Mouse (Mus musculus) limb, embryonic 11.5 days (tissue): ENCODE data around the gene Mrpl27. TPM values are rescaled to one million over a fixed set of nuclear protein-coding genes. Genes with fewer than 3 reads are reported as not detected.

ENCODE experiments used
- ATAC-seq: fragments of 200-750 bp; cut with Nextera tagmentation; 2 replicates; pipeline ENCODE4 v1.8.0; 2017; ENCODE audit warnings: low read depth; ENCODE audit not compliant: insufficient number of reproducible peaks, low FRiP score, low TSS enrichment
- DNase-seq: peaks from one replicate; pipeline ENCODE4 v3.0.0-alpha.2; 2015; ENCODE audit warnings: low spot score
- H3K27ac ChIP-seq: fragments of 300-500 bp; sonication (generic); replicated peaks from 2 replicates; pipeline ENCODE4 v1.5.1; 2014; ENCODE audit warnings: low read depth, mild to moderate bottlenecking, low read length
- H3K27me3 ChIP-seq: fragments of 300-500 bp; sonication (generic); 2 replicates; pipeline ENCODE4 v1.6.1; 2014; ENCODE audit warnings: mild to moderate bottlenecking, low read length, mixed read lengths; ENCODE audit not compliant: control insufficient read depth, insufficient read depth
- H3K36me3 ChIP-seq: fragments of 300-500 bp; sonication (generic); 2 replicates; pipeline ENCODE4 v1.6.1; 2014; ENCODE audit warnings: mild to moderate bottlenecking, low read length, moderate library complexity, mixed read lengths; ENCODE audit not compliant: control insufficient read depth, insufficient read depth
- H3K4me1 ChIP-seq: fragments of 300-500 bp; sonication (generic); 2 replicates; pipeline ENCODE4 v1.6.1; 2014; ENCODE audit warnings: low read length, mixed read lengths; ENCODE audit not compliant: control insufficient read depth, insufficient read depth
- H3K4me2 ChIP-seq: fragments of 300-500 bp; sonication (generic); 2 replicates; pipeline ENCODE4 v1.6.1; 2014; ENCODE audit warnings: low read depth, mild to moderate bottlenecking, moderate library complexity; ENCODE audit not compliant: severe bottlenecking
- H3K4me3 ChIP-seq: fragments of 300-500 bp; sonication (generic); 2 replicates; pipeline ENCODE4 v1.5.1; 2014; ENCODE audit warnings: low read depth, low read length
- H3K9ac ChIP-seq: fragments of 300-500 bp; sonication (generic); 2 replicates; pipeline ENCODE4 v1.6.1; 2014; ENCODE audit warnings: mild to moderate bottlenecking, low read length
- H3K9me3 ChIP-seq: fragments of 300-500 bp; sonication (generic); 2 replicates; pipeline ENCODE4 v1.6.1; 2016; ENCODE audit warnings: low read length; ENCODE audit not compliant: control insufficient read depth
- WGBS: fragments of 180-500 bp; shearing (Covaris S2); extraction: QIAGEN DNeasy Blood & Tissue Kit; methylation state at CpG from one replicate; pipeline ENCODE4 v1.1.7; 2014; 5-methylcytosine and 5-hydroxymethylcytosine counted together
- polyA plus RNA-seq: library from polyadenylated mRNA; unstranded; fragments of >200 nt; fragmentation: Nextera tagmentation; extraction: Ambion mirVana; gene quantifications from 2 replicates; pipeline ENCODE4 v1.2.1, GENCODE M21; 2014

Mrpl27 gene
- polyA plus RNA-seq, 1 experiment from 2014 or later = 133 TPM

DNA sequence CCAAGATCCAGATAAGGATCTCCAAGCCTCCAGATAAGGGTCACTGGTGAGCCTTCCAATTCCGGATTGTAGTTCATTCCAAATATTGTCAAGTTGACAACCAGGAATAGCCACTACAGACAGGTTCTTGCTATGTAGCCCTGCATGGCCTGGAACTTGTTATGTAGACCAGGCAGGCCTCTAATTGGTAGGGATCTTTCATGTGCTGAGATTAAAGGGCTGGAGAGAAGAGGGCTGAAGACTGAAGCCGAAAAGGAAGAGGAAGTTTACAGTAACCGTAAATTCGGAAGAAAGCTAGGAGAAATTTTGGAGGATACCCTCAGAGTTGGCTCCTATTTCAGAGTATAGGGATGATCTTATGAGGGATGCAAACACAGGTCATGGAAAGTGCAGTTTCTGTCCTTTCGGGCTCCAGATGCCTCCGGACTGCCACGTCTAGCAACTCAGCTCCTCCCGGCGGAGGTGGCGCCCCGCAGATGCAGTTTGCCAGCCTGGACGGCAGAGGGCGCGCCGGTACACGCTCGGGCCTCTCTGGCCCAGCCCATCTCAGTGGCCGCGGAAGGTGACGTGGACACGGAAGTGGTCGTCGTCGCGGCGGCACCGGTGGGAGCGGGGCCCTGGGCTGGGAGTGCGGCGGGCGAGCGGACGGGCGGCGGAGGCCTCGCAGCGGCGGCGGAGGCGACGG, 24.2 kb upstream of the Mrpl27 start, which contains the start of gene Lrrc59:
Gene Lrrc59 (plus strand): TSS at position 569 of the 685 bp plus-strand sequence.
- peak; percentile 95 for ATAC-seq

DNA sequence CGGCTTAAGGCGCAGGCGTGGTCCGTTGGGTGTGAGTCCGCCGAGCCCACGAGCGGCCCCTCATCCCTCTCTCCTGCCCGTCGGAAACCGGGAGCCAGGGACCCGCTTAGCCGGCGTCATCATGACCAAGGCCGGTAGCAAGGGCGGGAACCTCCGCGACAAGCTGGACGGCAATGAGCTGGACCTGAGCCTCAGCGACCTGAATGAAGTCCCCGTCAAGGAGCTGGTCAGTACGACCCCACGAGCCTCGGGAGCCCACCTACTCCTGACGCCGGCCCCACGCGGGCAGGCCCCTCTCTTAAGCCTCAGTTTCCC, 23.7 kb upstream of the Mrpl27 start:
- H3K36me3 ChIP-seq = peaks cover 22% of the 10 kb centered on the region
- peak; percentile 67; the same call in 1 of the 2 replicates for ATAC-seq
- peak overlapping the region; percentile 76 for H3K9ac ChIP-seq
- DNase-seq = no peak
- no peaks in the 10 kb centered on the region for H3K27me3 ChIP-seq
- H3K9me3 ChIP-seq = no peaks in the 10 kb centered on the region
- H3K27ac ChIP-seq = 0 out of 2 replicates have a peak overlapping the region, but pooled peaks have one; percentile 10
- H3K4me1 ChIP-seq = peaks cover 7% of the 10 kb centered on the region; the same call in 1 of the 2 replicates
- H3K4me3 ChIP-seq = peak overlapping the region; percentile 87
- WGBS = 0% methylated on average over 21 of the region's 28 CpGs
- H3K4me2 ChIP-seq = peak overlapping the region; percentile 91

More for the DNA sequence above, 24.2 kb upstream of the Mrpl27 start, which contains the start of gene Lrrc59:
- Histone ChIP-seq H3K36me3 (peaks cover 17% of the 10 kb centered on the region), H3K4me3 (peak within 1 kb of the TSS; percentile 87), H3K9ac (peak within 1 kb of the TSS; percentile 76), H3K27me3 (no peaks in the 10 kb centered on the region), H3K9me3 (no peaks in the 10 kb centered on the region), H3K4me2 (peak within 1 kb of the TSS; percentile 91), H3K27ac (0 out of 2 replicates have a peak within 1 kb of the TSS, but pooled peaks have one; percentile 10), H3K4me1 (peaks cover 7% of the 10 kb centered on the region; the same call in 1 of the 2 replicates)
- WGBS = 5% methylated on average over 36 of the region's 41 CpGs
- DNase-seq = peak; percentile 99

DNA sequence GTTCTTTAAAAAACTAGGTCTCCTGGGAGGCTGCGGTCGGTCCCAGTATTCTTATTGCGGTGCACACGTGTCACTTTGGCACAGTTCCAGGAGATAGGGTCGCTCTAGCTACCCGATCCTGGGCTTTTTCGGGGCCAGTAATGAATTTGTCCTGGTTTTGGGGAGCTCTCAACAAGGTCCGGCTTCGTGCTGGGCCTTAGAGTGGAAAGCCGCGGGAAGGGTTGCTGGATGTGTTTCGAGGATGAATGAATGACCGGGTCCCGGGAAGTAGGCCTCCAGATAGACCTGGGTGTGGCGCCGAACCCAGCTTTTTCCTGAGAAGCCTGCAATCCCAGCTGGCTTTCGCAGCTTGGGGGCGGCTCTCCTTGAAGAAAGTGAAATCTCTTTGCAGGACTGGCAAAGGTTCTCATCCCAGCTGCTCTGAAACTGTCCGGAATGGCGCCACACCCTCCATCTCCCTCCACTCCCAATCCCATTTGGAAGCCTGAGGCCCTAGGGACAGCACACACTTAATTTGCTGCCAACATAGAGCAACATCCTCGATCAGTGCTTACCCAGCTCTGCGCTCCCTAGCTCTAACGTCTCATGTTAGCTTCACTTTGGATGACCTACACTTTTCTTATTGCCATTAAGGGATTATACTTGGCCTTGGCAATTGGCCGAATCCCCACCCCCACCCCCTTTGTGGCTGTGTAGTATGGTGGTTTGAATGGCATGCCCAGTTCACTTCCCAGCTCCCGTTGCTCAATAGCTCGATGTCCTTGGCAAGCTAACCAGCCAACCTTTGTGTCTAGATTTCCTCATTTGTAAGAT, 23.2 kb upstream of the Mrpl27 start:
- peaks cover 7% of the 10 kb centered on the region; the same call in 1 of the 2 replicates for H3K4me1 ChIP-seq
- H3K27me3 ChIP-seq = no peaks in the 10 kb centered on the region
- H3K4me3 ChIP-seq = peak overlapping the region; percentile 87
- no peaks in the 10 kb centered on the region for H3K9me3 ChIP-seq
- H3K27ac ChIP-seq = 0 out of 2 replicates have a peak overlapping the region, but pooled peaks have one; percentile 10
- DNase-seq (no peak), ATAC-seq (peak; percentile 21; the same call in 1 of the 2 replicates)
- peaks cover 27% of the 10 kb centered on the region for H3K36me3 ChIP-seq
- peak overlapping the region; percentile 91 for H3K4me2 ChIP-seq
- peak overlapping the region; percentile 76 for H3K9ac ChIP-seq
- WGBS = 14% methylated on average over 26 of the region's 26 CpGs

DNA sequence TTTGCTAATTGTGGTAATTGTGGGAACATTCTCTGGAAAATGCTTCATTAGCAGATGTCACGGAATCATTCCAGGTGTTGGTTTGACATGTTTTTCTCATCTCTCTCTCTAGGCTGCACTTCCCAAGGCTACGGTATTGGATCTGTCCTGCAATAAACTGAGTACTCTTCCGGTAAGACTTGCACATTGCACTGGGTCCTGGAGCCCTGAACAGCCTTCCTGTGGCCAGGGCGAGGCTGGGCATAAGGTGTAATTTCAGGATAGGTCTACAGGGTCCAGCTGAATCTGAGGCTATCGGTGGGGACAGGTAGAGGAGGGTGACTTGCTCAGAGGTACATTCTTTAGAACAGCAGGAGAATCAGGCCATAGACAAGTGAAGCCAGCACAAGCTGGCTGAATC, 21.6 kb upstream of the Mrpl27 start:
- Histone ChIP-seq H3K4me1 (peaks cover 7% of the 10 kb centered on the region; the same call in 1 of the 2 replicates), H3K9me3 (no peaks in the 10 kb centered on the region), H3K27ac (no peak overlapping the region), H3K4me3 (no peak overlapping the region), H3K27me3 (no peaks in the 10 kb centered on the region), H3K36me3 (peaks cover 36% of the 10 kb centered on the region), H3K4me2 (no peak overlapping the region), H3K9ac (no peak overlapping the region)
- ATAC-seq = no peak
- 93% methylated on average over 5 of the region's 5 CpGs for WGBS
- no peak for DNase-seq

DNA sequence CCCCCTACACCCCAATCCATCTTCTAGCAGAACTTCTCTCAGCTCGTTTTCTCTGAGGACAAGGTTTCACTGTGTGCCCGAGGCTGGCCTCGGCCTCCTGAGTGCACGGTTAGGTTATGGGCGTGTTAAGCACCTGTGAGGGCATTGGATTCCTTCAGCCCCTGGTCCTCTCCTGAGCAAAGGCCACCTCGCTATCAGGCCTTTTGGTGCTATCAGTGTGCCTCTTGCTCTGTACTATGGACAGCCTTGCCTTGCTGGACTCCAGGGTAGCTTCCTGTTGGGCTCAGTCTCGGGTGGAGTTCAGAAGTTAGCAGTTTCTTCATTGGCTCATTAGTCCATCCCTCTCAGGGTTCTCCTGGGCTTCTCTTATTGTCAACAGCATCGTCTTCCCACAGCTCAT, 20.6 kb upstream of the Mrpl27 start:
- WGBS = 86% methylated on average over 8 of the region's 8 CpGs
- Histone ChIP-seq H3K9me3 (no peaks in the 10 kb centered on the region), H3K9ac (no peak overlapping the region), H3K4me1 (peaks cover 7% of the 10 kb centered on the region; the same call in 1 of the 2 replicates), H3K36me3 (peaks cover 42% of the 10 kb centered on the region), H3K27ac (no peak overlapping the region), H3K27me3 (no peaks in the 10 kb centered on the region), H3K4me3 (no peak overlapping the region), H3K4me2 (no peak overlapping the region)
- ATAC-seq (no peak), DNase-seq (no peak)

DNA sequence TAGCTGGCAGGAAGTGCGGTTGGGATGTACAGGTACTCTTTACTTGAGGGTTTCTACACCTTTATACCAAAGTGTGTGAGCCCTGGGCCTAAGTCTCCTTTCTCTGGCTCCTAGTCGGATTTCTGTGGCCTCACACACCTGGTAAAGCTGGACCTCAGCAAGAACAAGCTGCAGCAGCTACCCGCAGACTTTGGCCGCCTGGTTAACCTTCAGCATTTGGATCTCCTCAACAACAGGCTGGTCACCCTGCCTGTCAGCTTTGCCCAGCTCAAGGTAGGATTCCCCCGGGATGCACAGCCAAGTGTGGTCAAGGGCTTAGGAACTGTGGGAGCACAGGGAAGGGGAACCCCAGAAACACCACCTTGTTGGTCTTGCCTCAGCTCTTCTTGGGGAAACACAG, 19.1 kb upstream of the Mrpl27 start:
- WGBS = 91% methylated on average over 5 of the region's 5 CpGs
- H3K36me3 ChIP-seq = peaks cover 50% of the 10 kb centered on the region
- no peaks in the 10 kb centered on the region for H3K27me3 ChIP-seq

DNA sequence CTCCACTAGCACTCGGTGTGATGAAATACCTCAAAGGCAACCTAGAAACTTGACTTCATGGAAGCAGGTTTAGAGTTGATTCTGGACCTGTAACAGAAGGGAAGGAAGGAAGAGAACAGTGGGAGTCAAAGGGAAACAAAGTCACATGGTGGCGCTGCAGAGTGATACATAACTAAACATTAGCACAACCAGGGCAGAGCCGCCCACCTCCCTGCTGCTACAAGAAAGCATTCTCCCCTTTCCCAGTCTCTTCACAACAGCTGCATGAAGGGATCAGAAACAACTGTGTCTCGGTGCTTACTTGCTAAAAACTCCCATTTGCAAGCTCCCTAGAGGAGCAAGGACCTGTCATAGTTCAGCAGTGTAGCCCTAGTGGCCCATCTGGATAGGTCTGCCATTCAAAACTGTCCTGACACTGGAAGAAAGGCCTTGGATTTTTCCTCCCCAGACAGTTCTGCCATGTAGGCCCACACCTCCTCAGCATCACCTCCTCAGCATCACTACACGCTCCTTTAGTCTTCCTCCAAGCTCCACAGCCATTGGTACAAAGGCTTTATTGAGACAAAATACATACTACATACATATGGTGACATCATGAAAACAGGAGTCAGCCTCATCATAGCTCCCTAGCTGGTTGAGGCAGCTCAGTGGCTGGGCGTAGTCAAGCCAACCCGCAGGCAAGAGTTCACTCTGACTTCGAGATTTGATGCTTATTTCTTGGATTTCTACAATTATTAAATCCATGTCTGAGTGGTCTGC, 8.9 kb upstream of the Mrpl27 start:
- Histone ChIP-seq H3K4me3 (no peak overlapping the region), H3K27me3 (no peaks in the 10 kb centered on the region), H3K9me3 (no peaks in the 10 kb centered on the region), H3K4me1 (no peaks in the 10 kb centered on the region), H3K9ac (no peak overlapping the region), H3K36me3 (peaks cover 55% of the 10 kb centered on the region), H3K27ac (no peak overlapping the region), H3K4me2 (no peak overlapping the region)
- WGBS = 92% methylated on average over 8 of the region's 8 CpGs
- no peak for ATAC-seq
- no peak for DNase-seq

More for the DNA sequence above, 19.1 kb upstream of the Mrpl27 start:
- ATAC-seq = no peak
- DNase-seq = no peak
- Histone ChIP-seq H3K4me2 (no peak overlapping the region), H3K27ac (no peak overlapping the region), H3K4me3 (no peak overlapping the region), H3K9ac (no peak overlapping the region), H3K9me3 (no peaks in the 10 kb centered on the region), H3K4me1 (peaks cover 7% of the 10 kb centered on the region; the same call in 1 of the 2 replicates)

DNA sequence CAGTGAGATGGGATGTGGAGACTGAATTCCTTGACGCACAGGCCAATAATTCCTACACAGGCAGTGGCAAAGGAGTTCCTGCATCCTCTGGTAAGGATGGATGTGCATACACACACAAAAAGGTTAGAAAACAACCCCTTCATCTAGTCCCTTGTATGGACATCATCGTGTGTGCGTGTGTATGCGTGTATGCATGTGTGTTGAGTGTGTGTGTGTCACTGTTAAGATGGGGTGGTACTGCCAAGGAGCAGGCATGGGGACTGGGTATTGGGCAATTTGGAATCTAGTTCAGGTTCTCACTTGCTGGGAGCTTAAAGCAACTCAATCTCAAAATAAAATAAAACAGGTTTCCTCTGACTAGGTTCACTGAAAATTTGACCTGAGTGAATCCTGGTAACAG, 7.1 kb upstream of the Mrpl27 start:
- ATAC-seq (no peak), DNase-seq (no peak)
- H3K4me1 ChIP-seq = no peaks in the 10 kb centered on the region
- no peak overlapping the region for H3K4me2 ChIP-seq
- H3K36me3 ChIP-seq = peaks cover 48% of the 10 kb centered on the region
- no peaks in the 10 kb centered on the region for H3K9me3 ChIP-seq
- H3K27ac ChIP-seq = no peak overlapping the region
- no peaks in the 10 kb centered on the region for H3K27me3 ChIP-seq
- H3K4me3 ChIP-seq = no peak overlapping the region
- no peak overlapping the region for H3K9ac ChIP-seq
- WGBS = 96% methylated on average over 4 of the region's 4 CpGs
